Mouse (Mus musculus): Measurements from ENCODE around the gene Egfl7. TPM values are rescaled to one million over a fixed set of nuclear protein-coding genes. Genes with fewer than 3 reads are reported as not detected.

The Egfl7 gene
- polyA plus RNA-seq, 1 experiment from 2014 or later, result 76.5 TPM

DNA sequence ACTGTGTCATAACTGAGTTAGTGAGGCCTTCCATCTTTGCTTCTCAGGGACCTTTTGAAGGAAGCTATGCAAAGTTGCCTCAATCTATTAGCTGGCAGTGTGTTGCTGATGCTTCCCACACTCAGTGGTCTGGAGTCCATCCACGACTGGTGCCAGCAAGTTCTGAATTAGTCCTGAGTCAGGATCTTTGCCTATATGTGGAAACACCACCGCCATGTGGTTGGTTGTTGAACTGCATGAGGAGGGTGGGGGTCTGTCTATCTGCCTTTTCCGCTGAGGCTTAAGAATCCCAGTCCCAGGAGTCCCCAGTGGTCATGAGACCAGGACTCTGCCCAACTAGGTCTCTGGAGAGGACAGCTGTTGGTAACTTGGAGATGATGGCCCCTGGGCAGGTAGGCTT is 9.8 kb upstream of the Egfl7 start:
- H3K36me3 ChIP-seq, result no peaks in the 10 kb centered on the region
- no peak overlapping the region for H3K27ac ChIP-seq (replicated peaks)
- no peaks in the 10 kb centered on the region for H3K27me3 ChIP-seq (replicated peaks)
- H3K9me3 ChIP-seq (replicated peaks), result no peaks in the 10 kb centered on the region
- no peak overlapping the region for H3K4me2 ChIP-seq
- no peak overlapping the region for H3K4me3 ChIP-seq (replicated peaks)
- H3K4me1 ChIP-seq, result peaks cover 7% of the 10 kb centered on the region
- no peak for ATAC-seq (ENCODE audit: low FRiP score)
- WGBS, result 3% methylated on average over 3 of the region's 3 CpGs
- H3K9ac ChIP-seq (replicated peaks), result no peak overlapping the region

- no peak for ATAC-seq (ENCODE audit: low FRiP score)
- H3K36me3 ChIP-seq, result no peaks in the 10 kb centered on the region
- no peak overlapping the region for H3K9ac ChIP-seq (replicated peaks)
- H3K4me2 ChIP-seq, result no peak overlapping the region
- 87% methylated on average over 9 of the region's 9 CpGs for WGBS
- no peak overlapping the region for H3K4me3 ChIP-seq (replicated peaks)
- no peaks in the 10 kb centered on the region for H3K9me3 ChIP-seq (replicated peaks)
- peaks cover 7% of the 10 kb centered on the region for H3K4me1 ChIP-seq
- H3K27me3 ChIP-seq (replicated peaks), result no peaks in the 10 kb centered on the region
- no peak overlapping the region; the same call in 1 of the 2 replicates for H3K27ac ChIP-seq (replicated peaks)
Observed at GRCm38 (mm10) chr2:26571400-26571799, 8.4 kb upstream of the Egfl7 start.

GRCm38 (mm10) chr2:26571826-26572225 is 8.0 kb upstream of the Egfl7 start:
- WGBS, result 85% methylated on average over 5 of the region's 5 CpGs
- Histone ChIP-seq H3K9ac (replicated peaks) (no peak overlapping the region), H3K4me2 (no peak overlapping the region), H3K4me1 (peaks cover 7% of the 10 kb centered on the region), H3K27ac (replicated peaks) (no peak overlapping the region), H3K36me3 (no peaks in the 10 kb centered on the region), H3K4me3 (replicated peaks) (no peak overlapping the region), H3K27me3 (replicated peaks) (no peaks in the 10 kb centered on the region), H3K9me3 (replicated peaks) (no peaks in the 10 kb centered on the region)
- no peak for ATAC-seq (ENCODE audit: low FRiP score)

DNA sequence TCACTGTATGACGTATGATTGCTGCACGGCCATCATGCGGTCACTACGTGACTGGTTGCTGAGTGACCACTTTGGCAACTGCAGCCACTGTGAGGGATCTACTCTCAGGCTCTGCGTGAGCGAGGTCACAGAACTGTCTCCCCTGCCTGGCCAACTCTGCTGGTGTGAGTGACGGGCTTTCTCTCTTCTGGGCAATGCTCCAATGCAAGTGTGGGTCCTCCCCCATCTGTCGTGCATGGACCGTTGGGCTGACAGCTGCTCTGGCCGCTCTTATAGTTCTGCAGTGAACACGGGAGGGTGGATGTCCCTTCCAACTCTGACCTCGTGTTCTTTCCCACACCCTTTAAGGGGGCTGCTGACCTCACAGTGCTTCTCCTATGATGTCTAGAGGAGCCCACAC is 6.4 kb upstream of the Egfl7 start:
- no peaks in the 10 kb centered on the region for H3K36me3 ChIP-seq
- peaks cover 12% of the 10 kb centered on the region for H3K4me1 ChIP-seq
- peak; percentile 37; the same call in 1 of the 2 replicates for ATAC-seq (ENCODE audit: low FRiP score)
- no peaks in the 10 kb centered on the region for H3K9me3 ChIP-seq (replicated peaks)
- no peak overlapping the region for H3K4me3 ChIP-seq (replicated peaks)
- H3K27ac ChIP-seq (replicated peaks), result peak overlapping the region; percentile 23; the same call in 1 of the 2 replicates
- no peak overlapping the region for H3K9ac ChIP-seq (replicated peaks)
- peak overlapping the region; percentile 9; the same call in 1 of the 2 replicates for H3K4me2 ChIP-seq
- no peaks in the 10 kb centered on the region for H3K27me3 ChIP-seq (replicated peaks)
- WGBS, result 47% methylated on average over 12 of the region's 12 CpGs

DNA sequence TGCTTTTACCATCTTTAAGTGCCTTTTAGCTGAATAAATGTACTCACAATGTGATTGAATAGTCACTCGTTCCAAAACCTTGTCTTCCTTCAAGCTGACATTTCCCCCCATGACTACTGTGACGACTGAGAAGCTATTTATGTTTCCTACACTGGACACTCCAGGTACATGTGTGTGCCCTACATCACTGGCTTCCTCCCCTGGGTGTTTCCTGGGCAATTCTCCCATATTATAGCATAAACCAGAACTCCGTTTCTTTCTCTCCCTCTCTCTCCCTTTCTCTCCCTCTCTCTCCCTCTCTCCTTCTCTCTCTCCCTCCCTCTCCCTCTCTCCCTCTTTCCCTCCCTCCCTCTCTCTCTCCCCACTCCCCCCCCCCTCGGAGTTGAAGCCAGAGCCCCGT is 6.0 kb upstream of the Egfl7 start:
- peak overlapping the region; percentile 9; the same call in 1 of the 2 replicates for H3K4me2 ChIP-seq
- H3K4me3 ChIP-seq (replicated peaks), result no peak overlapping the region
- WGBS, result 28% methylated on average over 5 of the region's 5 CpGs
- H3K9ac ChIP-seq (replicated peaks), result no peak overlapping the region
- H3K27me3 ChIP-seq (replicated peaks), result no peaks in the 10 kb centered on the region
- peak overlapping the region; percentile 23; the same call in 1 of the 2 replicates for H3K27ac ChIP-seq (replicated peaks)
- no peaks in the 10 kb centered on the region for H3K36me3 ChIP-seq
- no peaks in the 10 kb centered on the region for H3K9me3 ChIP-seq (replicated peaks)
- peaks cover 13% of the 10 kb centered on the region for H3K4me1 ChIP-seq
- no peak for ATAC-seq (ENCODE audit: low FRiP score)

GRCm38 (mm10) chr2:26574862-26575261 is 5.0 kb upstream of the Egfl7 start:
- no peaks in the 10 kb centered on the region for H3K27me3 ChIP-seq (replicated peaks)
- H3K27ac ChIP-seq (replicated peaks), result no peak overlapping the region
- no peaks in the 10 kb centered on the region for H3K9me3 ChIP-seq (replicated peaks)
- 19% methylated on average over 5 of the region's 5 CpGs for WGBS
- H3K9ac ChIP-seq (replicated peaks), result no peak overlapping the region
- H3K4me1 ChIP-seq, result peaks cover 13% of the 10 kb centered on the region
- H3K36me3 ChIP-seq, result no peaks in the 10 kb centered on the region
- no peak for ATAC-seq (ENCODE audit: low FRiP score)
- H3K4me3 ChIP-seq (replicated peaks), result no peak overlapping the region
- H3K4me2 ChIP-seq, result no peak overlapping the region

- Histone ChIP-seq H3K9ac (replicated peaks) (no peak overlapping the region), H3K9me3 (replicated peaks) (no peaks in the 10 kb centered on the region), H3K27me3 (replicated peaks) (no peaks in the 10 kb centered on the region), H3K36me3 (no peaks in the 10 kb centered on the region), H3K4me1 (peaks cover 13% of the 10 kb centered on the region), H3K4me3 (replicated peaks) (no peak overlapping the region), H3K27ac (replicated peaks) (no peak overlapping the region), H3K4me2 (no peak overlapping the region)
- 80% methylated on average over 1 of the region's 1 CpGs for WGBS
- ATAC-seq (ENCODE audit: low FRiP score), result no peak
Observed at GRCm38 (mm10) chr2:26575378-26575777, 4.4 kb upstream of the Egfl7 start.

DNA sequence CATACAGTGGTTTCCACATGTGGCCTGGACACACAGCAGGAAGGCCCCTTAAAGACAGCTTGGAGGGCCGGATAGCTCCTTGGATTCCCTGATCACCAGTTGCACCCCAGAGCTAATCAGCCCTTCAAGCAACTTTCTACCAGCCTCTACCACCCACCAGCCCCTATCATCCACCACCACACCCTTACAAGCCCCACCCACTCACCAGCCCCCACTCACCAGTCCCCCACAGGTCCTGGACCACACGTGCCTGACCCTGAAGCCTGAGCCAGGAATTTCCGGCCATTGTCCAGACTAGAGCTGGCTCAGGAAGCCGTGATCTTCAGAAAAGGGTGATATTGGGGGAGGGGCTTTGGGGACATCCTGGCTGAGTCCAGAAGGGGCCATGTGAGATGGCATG is 3.9 kb upstream of the Egfl7 start:
- Histone ChIP-seq H3K27me3 (replicated peaks) (no peaks in the 10 kb centered on the region), H3K4me2 (no peak overlapping the region), H3K4me3 (replicated peaks) (no peak overlapping the region), H3K4me1 (peaks cover 13% of the 10 kb centered on the region), H3K9me3 (replicated peaks) (no peaks in the 10 kb centered on the region), H3K27ac (replicated peaks) (no peak overlapping the region), H3K36me3 (no peaks in the 10 kb centered on the region), H3K9ac (replicated peaks) (no peak overlapping the region)
- 51% methylated on average over 4 of the region's 4 CpGs for WGBS
- no peak for ATAC-seq (ENCODE audit: low FRiP score)

DNA sequence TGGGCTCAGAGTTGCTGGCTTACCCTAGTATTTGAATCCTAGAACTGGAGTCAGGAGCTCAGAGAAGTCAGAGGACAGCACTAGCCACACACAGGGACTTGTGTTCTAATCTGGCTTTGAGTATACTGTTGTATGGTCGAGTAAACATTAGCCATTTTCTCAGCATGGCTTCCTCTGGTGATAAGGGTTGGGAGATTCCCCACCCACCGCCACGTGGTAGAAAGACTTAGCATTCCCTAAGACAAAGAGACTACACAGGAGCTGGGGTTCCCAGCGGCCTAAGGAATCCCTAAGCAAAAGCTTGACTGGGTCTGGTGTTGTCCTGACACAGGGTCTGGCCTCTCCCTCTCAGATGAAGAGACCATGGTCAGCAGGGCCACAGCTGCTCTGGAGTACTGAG is 3.4 kb upstream of the Egfl7 start:
- WGBS, result 64% methylated on average over 4 of the region's 4 CpGs
- H3K27ac ChIP-seq (replicated peaks), result no peak overlapping the region

DNA sequence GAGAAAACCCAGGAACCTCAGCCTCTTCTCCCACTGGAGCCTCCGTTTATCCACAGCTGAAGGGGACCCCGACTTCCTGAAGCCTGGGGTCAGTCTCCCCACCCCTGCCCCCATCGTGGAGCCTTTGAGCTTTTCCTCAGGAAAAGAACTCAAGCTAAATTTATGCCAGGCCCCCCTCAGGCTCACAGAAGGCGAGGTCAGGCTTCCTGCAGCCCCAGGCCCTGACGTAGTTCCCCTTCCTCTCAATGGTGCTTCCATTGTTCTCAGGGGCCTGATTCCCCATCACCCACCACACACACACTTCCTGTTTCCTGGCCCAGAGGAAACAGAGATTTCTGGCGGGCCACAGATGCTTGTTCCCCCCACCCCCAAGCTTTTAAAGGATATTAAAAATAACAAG is 1.4 kb upstream of the Egfl7 start:
- H3K9me3 ChIP-seq (replicated peaks), result no peaks in the 10 kb centered on the region
- 0 out of 2 replicates have a peak overlapping the region, but pooled peaks have one; percentile 48 for H3K27ac ChIP-seq (replicated peaks)
- no peak for ATAC-seq (ENCODE audit: low FRiP score)
- H3K9ac ChIP-seq (replicated peaks), result 0 out of 2 replicates have a peak overlapping the region, but pooled peaks have one; percentile 1
- no peak overlapping the region for H3K4me3 ChIP-seq (replicated peaks)
- H3K4me2 ChIP-seq, result no peak overlapping the region
- WGBS, result 52% methylated on average over 6 of the region's 6 CpGs
- H3K36me3 ChIP-seq, result no peaks in the 10 kb centered on the region
- H3K27me3 ChIP-seq (replicated peaks), result no peaks in the 10 kb centered on the region
- H3K4me1 ChIP-seq, result peaks cover 11% of the 10 kb centered on the region

More for the DNA sequence above, 3.4 kb upstream of the Egfl7 start:
- peaks cover 13% of the 10 kb centered on the region for H3K4me1 ChIP-seq
- no peaks in the 10 kb centered on the region for H3K27me3 ChIP-seq (replicated peaks)
- no peak for ATAC-seq (ENCODE audit: low FRiP score)
- H3K4me2 ChIP-seq, result no peak overlapping the region
- H3K9ac ChIP-seq (replicated peaks), result no peak overlapping the region
- no peak overlapping the region for H3K4me3 ChIP-seq (replicated peaks)
- no peaks in the 10 kb centered on the region for H3K36me3 ChIP-seq
- no peaks in the 10 kb centered on the region for H3K9me3 ChIP-seq (replicated peaks)

GRCm38 (mm10) chr2:26580751-26581150 is 937 bp downstream of the Egfl7 start:
- no peak overlapping the region for H3K4me3 ChIP-seq (replicated peaks)
- no peak overlapping the region for H3K9ac ChIP-seq (replicated peaks)
- H3K4me1 ChIP-seq, result 0 out of 2 replicates have a peak, but pooled peaks cover 6% of the 10 kb centered on the region
- H3K4me2 ChIP-seq, result no peak overlapping the region
- H3K27me3 ChIP-seq (replicated peaks), result no peaks in the 10 kb centered on the region
- no peak overlapping the region for H3K27ac ChIP-seq (replicated peaks)
- WGBS, result 94% methylated on average over 5 of the region's 5 CpGs
- H3K36me3 ChIP-seq, result no peaks in the 10 kb centered on the region
- H3K9me3 ChIP-seq (replicated peaks), result no peaks in the 10 kb centered on the region
- no peak for ATAC-seq (ENCODE audit: low FRiP score)

- Histone ChIP-seq H3K4me1 (peaks cover 16% of the 10 kb centered on the region), H3K27me3 (replicated peaks) (no peaks in the 10 kb centered on the region), H3K4me2 (no peak overlapping the region), H3K9me3 (replicated peaks) (no peaks in the 10 kb centered on the region), H3K9ac (replicated peaks) (no peak overlapping the region), H3K36me3 (no peaks in the 10 kb centered on the region), H3K4me3 (replicated peaks) (no peak overlapping the region), H3K27ac (replicated peaks) (no peak overlapping the region)
- WGBS, result 74% methylated on average over 2 of the region's 2 CpGs
- no peak for ATAC-seq (ENCODE audit: low FRiP score)
Observed at GRCm38 (mm10) chr2:26582203-26582602, 2.4 kb downstream of the Egfl7 start.

- WGBS, result 70% methylated on average over 7 of the region's 7 CpGs
- Histone ChIP-seq H3K9me3 (replicated peaks) (no peaks in the 10 kb centered on the region), H3K27ac (replicated peaks) (no peak overlapping the region), H3K9ac (replicated peaks) (no peak overlapping the region), H3K36me3 (no peaks in the 10 kb centered on the region), H3K4me1 (peaks cover 20% of the 10 kb centered on the region), H3K27me3 (replicated peaks) (no peaks in the 10 kb centered on the region), H3K4me3 (replicated peaks) (no peak overlapping the region), H3K4me2 (no peak overlapping the region)
- ATAC-seq (ENCODE audit: low FRiP score), result no peak
Observed at GRCm38 (mm10) chr2:26582741-26583140, 2.9 kb downstream of the Egfl7 start.
